Mouse (Mus musculus): ENCODE results near the gene C5ar2.

DNA sequence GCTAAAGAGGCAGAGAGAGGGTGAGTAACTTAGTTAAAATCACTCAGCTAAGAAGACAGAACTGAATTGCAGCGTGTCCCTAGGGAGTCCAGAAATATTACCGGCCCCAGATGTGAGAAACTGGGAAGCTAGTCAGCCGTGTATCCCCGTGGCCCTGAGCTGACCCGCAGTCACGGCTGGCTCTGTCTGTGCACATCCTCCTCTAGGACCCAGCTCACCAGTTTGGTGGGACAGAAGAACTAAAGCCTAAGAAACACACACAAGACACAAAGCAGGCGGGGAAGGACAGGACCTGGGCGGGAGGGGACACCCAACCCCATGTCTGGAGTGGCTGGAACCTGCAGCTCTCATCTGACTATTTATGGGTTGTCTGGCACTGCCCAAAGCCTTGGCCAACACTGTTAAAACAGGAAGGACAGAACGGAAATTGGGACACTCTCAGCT is 4.4 kb downstream of the C5ar2 start:
- TF ChIP-seq CTCF (IDR thresholded peaks at IDR 0.05; ENCODE audit: control insufficient read depth, insufficient read depth, insufficient replicate concordance, low read depth, low read length): no peak
- TF ChIP-seq POLR2A (IDR thresholded peaks at IDR 0.05; ENCODE audit: control insufficient read depth, low read depth, low read length): no peak

Measured in testis, adult 2 months (tissue).